Mouse (Mus musculus): ENCODE results near the gene Ctnnbip1. TPM values are rescaled to one million over a fixed set of nuclear protein-coding genes. Genes with fewer than 3 reads are reported as not detected.
A peak's percentile ranks its signal among the peaks of the same experiment; 100 is the strongest.

Gene Ctnnbip1
- polyA plus RNA-seq, 1 experiment from 2014 or later: 24.6 TPM

GRCm38 (mm10) chr4:149576993-149577548 lies 59.0 kb downstream of the Ctnnbip1 start:
- Histone ChIP-seq H3K27ac (ENCODE audit: low read depth, low read length) (no peak overlapping the region), H3K4me2 (no peak overlapping the region), H3K4me1 (replicated peaks; ENCODE audit: control insufficient read depth, insufficient read depth, low read length) (no peaks in the 10 kb centered on the region), H3K4me3 (ENCODE audit: low read depth, low read length) (no peak overlapping the region), H3K9ac (ENCODE audit: low read depth, low read length) (no peak overlapping the region), H3K36me3 (ENCODE audit: control insufficient read depth, insufficient read depth, low read length) (no peaks in the 10 kb centered on the region), H3K27me3 (replicated peaks; ENCODE audit: control insufficient read depth, insufficient read depth, low read length) (peaks cover 17% of the 10 kb centered on the region), H3K9me3 (ENCODE audit: control insufficient read depth, low read length) (no peaks in the 10 kb centered on the region)
- no peak for DNase-seq (ENCODE audit: low spot score)
- no peak for ATAC-seq (replicated peaks; ENCODE audit: low FRiP score)
- WGBS: 25% methylated on average over 4 of the region's 4 CpGs

- Histone ChIP-seq H3K27me3 (replicated peaks; ENCODE audit: control insufficient read depth, insufficient read depth, low read length) (peaks cover 21% of the 10 kb centered on the region), H3K9ac (ENCODE audit: low read depth, low read length) (no peak overlapping the region), H3K4me2 (no peak overlapping the region), H3K27ac (ENCODE audit: low read depth, low read length) (no peak overlapping the region), H3K9me3 (ENCODE audit: control insufficient read depth, low read length) (no peaks in the 10 kb centered on the region), H3K4me3 (ENCODE audit: low read depth, low read length) (no peak overlapping the region), H3K4me1 (replicated peaks; ENCODE audit: control insufficient read depth, insufficient read depth, low read length) (no peaks in the 10 kb centered on the region), H3K36me3 (ENCODE audit: control insufficient read depth, insufficient read depth, low read length) (no peaks in the 10 kb centered on the region)
- 71% methylated on average over 13 of the region's 13 CpGs for WGBS
- DNase-seq (ENCODE audit: low spot score): no peak
- no peak for ATAC-seq (replicated peaks; ENCODE audit: low FRiP score)
Observed at GRCm38 (mm10) chr4:149578085-149578681, 60.1 kb downstream of the Ctnnbip1 start.

- H3K36me3 ChIP-seq (ENCODE audit: control insufficient read depth, insufficient read depth, low read length): no peaks in the 10 kb centered on the region
- H3K9ac ChIP-seq (ENCODE audit: low read depth, low read length): no peak overlapping the region
- peaks cover 23% of the 10 kb centered on the region for H3K27me3 ChIP-seq (replicated peaks; ENCODE audit: control insufficient read depth, insufficient read depth, low read length)
- no peak overlapping the region for H3K4me2 ChIP-seq
- no peaks in the 10 kb centered on the region for H3K9me3 ChIP-seq (ENCODE audit: control insufficient read depth, low read length)
- ATAC-seq (replicated peaks; ENCODE audit: low FRiP score) (no peak), DNase-seq (ENCODE audit: low spot score) (no peak)
- no peak overlapping the region for H3K4me3 ChIP-seq (ENCODE audit: low read depth, low read length)
- H3K4me1 ChIP-seq (replicated peaks; ENCODE audit: control insufficient read depth, insufficient read depth, low read length): no peaks in the 10 kb centered on the region
- no peak overlapping the region for H3K27ac ChIP-seq (ENCODE audit: low read depth, low read length)
- 63% methylated on average over 7 of the region's 7 CpGs for WGBS
Observed at GRCm38 (mm10) chr4:149578831-149579230, 60.8 kb downstream of the Ctnnbip1 start.

- no peaks in the 10 kb centered on the region for H3K9me3 ChIP-seq (ENCODE audit: control insufficient read depth, low read length)
- H3K4me3 ChIP-seq (ENCODE audit: low read depth, low read length): no peak overlapping the region
- 0 out of 2 replicates have a peak, but pooled peaks cover 9% of the 10 kb centered on the region for H3K4me1 ChIP-seq (replicated peaks; ENCODE audit: control insufficient read depth, insufficient read depth, low read length)
- H3K4me2 ChIP-seq: no peak overlapping the region
- H3K36me3 ChIP-seq (ENCODE audit: control insufficient read depth, insufficient read depth, low read length): no peaks in the 10 kb centered on the region
- H3K27ac ChIP-seq (ENCODE audit: low read depth, low read length): no peak overlapping the region
- H3K27me3 ChIP-seq (replicated peaks; ENCODE audit: control insufficient read depth, insufficient read depth, low read length): peaks cover 65% of the 10 kb centered on the region
- 70% methylated on average over 8 of the region's 8 CpGs for WGBS
- ATAC-seq (replicated peaks; ENCODE audit: low FRiP score): no peak
- H3K9ac ChIP-seq (ENCODE audit: low read depth, low read length): no peak overlapping the region
- no peak for DNase-seq (ENCODE audit: low spot score)
Observed at GRCm38 (mm10) chr4:149585236-149585635, 67.2 kb downstream of the Ctnnbip1 start.

GRCm38 (mm10) chr4:149586044-149586782 lies 68.2 kb downstream of the Ctnnbip1 start, which contains the start of gene Clstn1:
TSS of gene Clstn1 (plus strand) at chr4:149586468.
- H3K27me3 ChIP-seq (replicated peaks; ENCODE audit: control insufficient read depth, insufficient read depth, low read length): peaks cover 65% of the 10 kb centered on the region

GRCm38 (mm10) chr4:149586783-149587595 lies 69.0 kb downstream of the Ctnnbip1 start:
- WGBS: 1% methylated on average over 72 of the region's 72 CpGs
- Histone ChIP-seq H3K27me3 (replicated peaks; ENCODE audit: control insufficient read depth, insufficient read depth, low read length) (peaks cover 60% of the 10 kb centered on the region), H3K27ac (ENCODE audit: low read depth, low read length) (no peak overlapping the region), H3K9me3 (ENCODE audit: control insufficient read depth, low read length) (no peaks in the 10 kb centered on the region), H3K4me3 (ENCODE audit: low read depth, low read length) (peak overlapping the region; percentile 68), H3K9ac (ENCODE audit: low read depth, low read length) (peak overlapping the region; percentile 65), H3K4me1 (replicated peaks; ENCODE audit: control insufficient read depth, insufficient read depth, low read length) (0 out of 2 replicates have a peak, but pooled peaks cover 9% of the 10 kb centered on the region), H3K36me3 (ENCODE audit: control insufficient read depth, insufficient read depth, low read length) (no peaks in the 10 kb centered on the region), H3K4me2 (peak overlapping the region; percentile 87)
- ATAC-seq (replicated peaks; ENCODE audit: low FRiP score) (peak; percentile 31; the same call in 1 of the 2 replicates), DNase-seq (ENCODE audit: low spot score) (peak; percentile 51)

More at GRCm38 (mm10) chr4:149586044-149586782, 68.2 kb downstream of the Ctnnbip1 start, which contains the start of gene Clstn1:
- Histone ChIP-seq H3K4me3 (ENCODE audit: low read depth, low read length) (peak within 1 kb of the TSS; percentile 68), H3K4me1 (replicated peaks; ENCODE audit: control insufficient read depth, insufficient read depth, low read length) (0 out of 2 replicates have a peak, but pooled peaks cover 9% of the 10 kb centered on the region), H3K36me3 (ENCODE audit: control insufficient read depth, insufficient read depth, low read length) (no peaks in the 10 kb centered on the region), H3K9ac (ENCODE audit: low read depth, low read length) (peak within 1 kb of the TSS; percentile 65), H3K9me3 (ENCODE audit: control insufficient read depth, low read length) (no peaks in the 10 kb centered on the region), H3K27ac (ENCODE audit: low read depth, low read length) (no peak within 1 kb of the TSS), H3K4me2 (peak within 1 kb of the TSS; percentile 87)
- ATAC-seq (replicated peaks; ENCODE audit: low FRiP score): peak; percentile 47; the same call in 1 of the 2 replicates
- under 1% methylated on average over 81 of the region's 103 CpGs for WGBS
- DNase-seq (ENCODE audit: low spot score): peak; percentile 71

- peaks cover 60% of the 10 kb centered on the region for H3K27me3 ChIP-seq (replicated peaks; ENCODE audit: control insufficient read depth, insufficient read depth, low read length)
- H3K4me3 ChIP-seq (ENCODE audit: low read depth, low read length): peak overlapping the region; percentile 68
- no peak for ATAC-seq (replicated peaks; ENCODE audit: low FRiP score)
- DNase-seq (ENCODE audit: low spot score): no peak
- no peaks in the 10 kb centered on the region for H3K9me3 ChIP-seq (ENCODE audit: control insufficient read depth, low read length)
- peak overlapping the region; percentile 87 for H3K4me2 ChIP-seq
- no peak overlapping the region for H3K27ac ChIP-seq (ENCODE audit: low read depth, low read length)
- 0 out of 2 replicates have a peak, but pooled peaks cover 9% of the 10 kb centered on the region for H3K4me1 ChIP-seq (replicated peaks; ENCODE audit: control insufficient read depth, insufficient read depth, low read length)
- WGBS: 7% methylated on average over 24 of the region's 24 CpGs
- H3K9ac ChIP-seq (ENCODE audit: low read depth, low read length): no peak overlapping the region
- H3K36me3 ChIP-seq (ENCODE audit: control insufficient read depth, insufficient read depth, low read length): no peaks in the 10 kb centered on the region
Observed at GRCm38 (mm10) chr4:149587596-149588168, 69.6 kb downstream of the Ctnnbip1 start.

GRCm38 (mm10) chr4:149590200-149590599 lies 72.2 kb downstream of the Ctnnbip1 start:
- DNase-seq (ENCODE audit: low spot score) (no peak), ATAC-seq (replicated peaks; ENCODE audit: low FRiP score) (no peak)
- Histone ChIP-seq H3K4me1 (replicated peaks; ENCODE audit: control insufficient read depth, insufficient read depth, low read length) (0 out of 2 replicates have a peak, but pooled peaks cover 9% of the 10 kb centered on the region), H3K4me3 (ENCODE audit: low read depth, low read length) (no peak overlapping the region), H3K27ac (ENCODE audit: low read depth, low read length) (no peak overlapping the region), H3K9me3 (ENCODE audit: control insufficient read depth, low read length) (no peaks in the 10 kb centered on the region), H3K4me2 (no peak overlapping the region), H3K36me3 (ENCODE audit: control insufficient read depth, insufficient read depth, low read length) (no peaks in the 10 kb centered on the region), H3K9ac (ENCODE audit: low read depth, low read length) (no peak overlapping the region), H3K27me3 (replicated peaks; ENCODE audit: control insufficient read depth, insufficient read depth, low read length) (peaks cover 42% of the 10 kb centered on the region)
- WGBS: 59% methylated on average over 1 of the region's 1 CpGs

Measured in liver, embryonic 11.5 days (tissue).